Mouse (Mus musculus): ENCODE data around the gene Ankrd13d. TPM values are rescaled to one million over a fixed set of nuclear protein-coding genes. Genes with fewer than 3 reads are reported as not detected.
A peak's percentile ranks its signal among the peaks of the same experiment; 100 is the strongest.

Gene Ankrd13d
- total RNA-seq, 2 experiments from 2014 or later = 63.4 to 70.7 TPM

- no peak for DNase-seq (ENCODE audit: low spot score in 2 of 2)
- TF ChIP-seq CTCF (conservative IDR thresholded peaks at IDR 0.05) = peak; percentile 41
Observed at GRCm38 (mm10) chr19:4242416-4242815, 40.5 kb downstream of the Ankrd13d start.

GRCm38 (mm10) chr19:4240247-4240668, 42.7 kb downstream of the Ankrd13d start:
- no peak for DNase-seq (ENCODE audit: low spot score in 2 of 2)
- Histone ChIP-seq H3K4me3 (no peak overlapping the region), H3K27ac (no peak overlapping the region)
- TF ChIP-seq CTCF (conservative IDR thresholded peaks at IDR 0.05) = no peak

More at GRCm38 (mm10) chr19:4242416-4242815, 40.5 kb downstream of the Ankrd13d start:
- H3K27ac ChIP-seq = no peak overlapping the region
- no peak overlapping the region for H3K4me3 ChIP-seq

- H3K4me3 ChIP-seq = no peak overlapping the region
- DNase-seq (ENCODE audit: low spot score in 2 of 2) = no peak
- H3K27ac ChIP-seq = no peak overlapping the region
- TF ChIP-seq CTCF (conservative IDR thresholded peaks at IDR 0.05) = no peak
Observed at GRCm38 (mm10) chr19:4234548-4234947, 48.4 kb downstream of the Ankrd13d start.

- Histone ChIP-seq H3K4me3 (peak overlapping the region; percentile 78; the same call in 1 of the 2 replicates), H3K27ac (peak overlapping the region; percentile 71)
- TF ChIP-seq CTCF (conservative IDR thresholded peaks at IDR 0.05) = no peak
- no peak for DNase-seq (ENCODE audit: low spot score in 2 of 2)
Observed at GRCm38 (mm10) chr19:4232651-4233050, 50.3 kb downstream of the Ankrd13d start.

- TF ChIP-seq CTCF (conservative IDR thresholded peaks at IDR 0.05) = no peak
- peak in 1 of 2 experiments; percentile 36 for DNase-seq (ENCODE audit: low spot score in 2 of 2)
- Histone ChIP-seq H3K27ac (peak overlapping the region; percentile 96), H3K4me3 (peak overlapping the region; percentile 78)
Observed at GRCm38 (mm10) chr19:4232186-4232572, 50.8 kb downstream of the Ankrd13d start.

GRCm38 (mm10) chr19:4231253-4232185, 51.4 kb downstream of the Ankrd13d start, which contains the start of gene Pold4:
TSS of gene Pold4 (plus strand) at chr19:4231899.
- Histone ChIP-seq H3K27ac (peak within 1 kb of the TSS; percentile 96), H3K4me3 (peak within 1 kb of the TSS; percentile 78)
- DNase-seq (ENCODE audit: low spot score in 2 of 2) = peak; percentile 95 to 97
- no peak for TF ChIP-seq CTCF (conservative IDR thresholded peaks at IDR 0.05)

- H3K4me3 ChIP-seq = no peak overlapping the region
- no peak for TF ChIP-seq CTCF (conservative IDR thresholded peaks at IDR 0.05)
- no peak for DNase-seq (ENCODE audit: low spot score in 2 of 2)
- peak overlapping the region; percentile 96 for H3K27ac ChIP-seq
Observed at GRCm38 (mm10) chr19:4230415-4230814, 52.5 kb downstream of the Ankrd13d start.

GRCm38 (mm10) chr19:4229451-4230076, 53.4 kb downstream of the Ankrd13d start:
- peak overlapping the region; percentile 96 for H3K27ac ChIP-seq
- no peak for DNase-seq (ENCODE audit: low spot score in 2 of 2)
- no peak for TF ChIP-seq CTCF (conservative IDR thresholded peaks at IDR 0.05)
- H3K4me3 ChIP-seq = no peak overlapping the region

GRCm38 (mm10) chr19:4228891-4229290, 54.0 kb downstream of the Ankrd13d start:
- DNase-seq (ENCODE audit: low spot score in 2 of 2) = no peak
- no peak for TF ChIP-seq CTCF (conservative IDR thresholded peaks at IDR 0.05)
- Histone ChIP-seq H3K27ac (no peak overlapping the region), H3K4me3 (no peak overlapping the region)

- Histone ChIP-seq H3K27ac (no peak overlapping the region), H3K4me3 (no peak overlapping the region)
- peak; percentile 99 for TF ChIP-seq CTCF (conservative IDR thresholded peaks at IDR 0.05)
- DNase-seq (ENCODE audit: low spot score in 2 of 2) = peak; percentile 76 to 77
Observed at GRCm38 (mm10) chr19:4227894-4228678, 54.9 kb downstream of the Ankrd13d start.

- no peak for TF ChIP-seq CTCF (conservative IDR thresholded peaks at IDR 0.05)
- DNase-seq (ENCODE audit: low spot score in 2 of 2) = no peak
- Histone ChIP-seq H3K4me3 (no peak overlapping the region), H3K27ac (no peak overlapping the region)
Observed at GRCm38 (mm10) chr19:4227446-4227845, 55.5 kb downstream of the Ankrd13d start.

- no peak for TF ChIP-seq CTCF (conservative IDR thresholded peaks at IDR 0.05)
- Histone ChIP-seq H3K27ac (no peak overlapping the region), H3K4me3 (no peak overlapping the region)
- DNase-seq (ENCODE audit: low spot score in 2 of 2) = no peak
Observed at GRCm38 (mm10) chr19:4226779-4227178, 56.2 kb downstream of the Ankrd13d start.

Measured in layer of hippocampus, adult 2 months (tissue).